Mouse (Mus musculus) forebrain, embryonic 12.5 days (tissue): ENCODE results near the gene Slmap. TPM values are rescaled to one million over a fixed set of nuclear protein-coding genes. Genes with fewer than 3 reads are reported as not detected.
"Not testable (repeated sequence)": the region's sequence is repeated elsewhere in the genome, so short reads cannot be mapped to it uniquely, and the experiment has no call there.

Experiments used
- ATAC-seq: fragments of 200-750 bp; cut with Nextera tagmentation; 2 replicates; pipeline ENCODE4 v1.8.0; 2017; ENCODE audit warnings: moderate TSS enrichment; ENCODE audit not compliant: low FRiP score
- H3K27ac ChIP-seq: fragments of 300-500 bp; sonication (generic); 2 replicates; pipeline ENCODE4 v1.5.1; 2016; ENCODE audit warnings: mild to moderate bottlenecking
- H3K27me3 ChIP-seq: fragments of 300-500 bp; sonication (generic); 2 replicates; pipeline ENCODE4 v1.6.1; 2016; ENCODE audit warnings: mild to moderate bottlenecking
- H3K36me3 ChIP-seq: fragments of 300-500 bp; sonication (generic); replicated peaks from 2 replicates; pipeline ENCODE4 v1.6.1; 2016; ENCODE audit warnings: mild to moderate bottlenecking
- H3K4me1 ChIP-seq: fragments of 300-500 bp; sonication (generic); 2 replicates; pipeline ENCODE4 v1.6.1; 2016
- H3K4me2 ChIP-seq: fragments of 300-500 bp; sonication (generic); 2 replicates; pipeline ENCODE4 v1.6.1; 2016; ENCODE audit warnings: mild to moderate bottlenecking, moderate library complexity
- H3K4me3 ChIP-seq: fragments of 300-500 bp; sonication (generic); replicated peaks from 2 replicates; pipeline ENCODE4 v1.5.1; 2016; ENCODE audit warnings: mild to moderate bottlenecking
- H3K9ac ChIP-seq: fragments of 300-500 bp; sonication (generic); 2 replicates; pipeline ENCODE4 v1.6.1; 2016; ENCODE audit warnings: mild to moderate bottlenecking
- H3K9me3 ChIP-seq: fragments of 300-500 bp; sonication (generic); 2 replicates; pipeline ENCODE4 v1.6.1; 2016
- WGBS: fragments of 180-500 bp; shearing (Covaris S2); methylation state at CpG from one replicate; pipeline ENCODE4 v1.1.7; 2016; 5-methylcytosine and 5-hydroxymethylcytosine counted together
- polyA plus RNA-seq: library from polyadenylated mRNA; unstranded; fragments of >200 nt; fragmentation: Nextera tagmentation; extraction: Ambion mirVana; gene quantifications from 2 replicates; pipeline ENCODE4 v1.2.1, GENCODE M21; 2016

Gene Slmap
- polyA plus RNA-seq, 1 experiment from 2014 or later, result 21.6 TPM

DNA sequence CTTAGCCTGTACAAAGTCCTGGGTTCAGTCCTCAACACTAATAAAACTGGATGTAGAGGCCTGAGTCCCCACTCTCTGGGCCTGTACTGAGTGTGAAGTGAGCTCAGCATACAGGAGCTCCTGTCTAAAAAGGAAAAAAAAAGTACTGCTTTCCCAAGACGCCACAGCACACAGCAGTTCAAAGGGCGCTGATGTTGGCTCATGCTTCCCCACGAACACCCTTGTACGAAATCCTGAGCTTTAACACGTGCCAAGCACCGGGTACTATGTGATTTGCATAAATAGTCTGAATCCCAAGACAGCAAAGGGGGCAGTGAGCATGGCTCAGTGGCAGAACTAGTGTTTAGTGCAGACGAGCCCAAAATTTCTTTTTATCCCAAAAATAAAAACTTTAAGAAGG lies 4.4 kb downstream of the Slmap start:
- Histone ChIP-seq H3K9me3 (no peaks in the 10 kb centered on the region), H3K4me3 (no peak overlapping the region), H3K4me2 (no peak overlapping the region), H3K4me1 (peaks cover 38% of the 10 kb centered on the region), H3K27ac (no peak overlapping the region), H3K36me3 (peaks cover 10% of the 10 kb centered on the region; the same call in 1 of the 2 replicates), H3K27me3 (no peaks in the 10 kb centered on the region), H3K9ac (no peak overlapping the region)
- 81% methylated on average over 7 of the region's 7 CpGs for WGBS
- no peak for ATAC-seq

DNA sequence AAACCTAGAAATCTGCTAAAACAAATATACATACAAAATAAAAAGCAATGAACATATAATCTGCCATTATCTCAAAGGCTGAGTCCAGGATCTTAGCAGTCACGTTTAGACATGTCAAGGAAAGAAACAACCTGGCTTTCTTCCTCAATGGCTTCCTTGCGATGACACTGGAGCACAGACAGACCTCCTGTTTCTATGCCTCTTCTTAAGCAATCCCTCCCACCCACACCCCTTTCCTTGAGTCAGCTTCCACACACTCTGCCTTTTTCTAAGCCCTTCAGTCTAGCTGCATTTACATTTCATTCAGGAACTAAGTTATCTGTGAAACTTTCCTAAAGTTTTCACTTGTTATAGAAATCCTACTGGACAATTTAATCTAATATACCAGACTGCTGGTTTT lies 6.4 kb downstream of the Slmap start:
- H3K36me3 ChIP-seq, result peaks cover 16% of the 10 kb centered on the region; the same call in 1 of the 2 replicates
- no peak for ATAC-seq
- no peaks in the 10 kb centered on the region for H3K27me3 ChIP-seq
- H3K4me3 ChIP-seq, result no peak overlapping the region
- no peaks in the 10 kb centered on the region for H3K9me3 ChIP-seq
- H3K27ac ChIP-seq, result no peak overlapping the region
- WGBS, result 91% methylated on average over 2 of the region's 2 CpGs
- peaks cover 35% of the 10 kb centered on the region for H3K4me1 ChIP-seq
- no peak overlapping the region for H3K9ac ChIP-seq
- H3K4me2 ChIP-seq, result no peak overlapping the region

DNA sequence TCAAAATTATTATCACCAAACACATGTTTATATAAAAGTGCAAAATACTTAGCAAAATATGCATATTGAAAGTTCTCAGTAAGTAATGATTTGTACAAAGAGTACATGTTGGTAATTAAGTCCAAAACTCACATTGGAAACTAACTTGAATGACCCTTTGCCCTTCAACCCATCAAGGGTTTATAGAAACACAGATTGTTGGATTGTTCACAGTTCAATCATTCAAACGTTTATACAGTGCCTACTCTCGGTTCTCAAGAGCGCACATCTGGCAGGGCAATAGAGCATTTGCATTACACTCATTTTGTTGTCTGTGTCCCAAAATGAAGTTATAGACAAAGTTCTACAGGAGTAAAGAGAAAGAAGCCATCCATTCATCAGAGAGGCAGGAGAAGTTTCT lies 8.8 kb downstream of the Slmap start:
- Histone ChIP-seq H3K9ac (no peak overlapping the region), H3K9me3 (no peaks in the 10 kb centered on the region), H3K27me3 (no peaks in the 10 kb centered on the region), H3K27ac (no peak overlapping the region), H3K4me1 (peaks cover 18% of the 10 kb centered on the region), H3K4me2 (no peak overlapping the region), H3K36me3 (0 out of 2 replicates have a peak, but pooled peaks cover 16% of the 10 kb centered on the region), H3K4me3 (no peak overlapping the region)
- 48% methylated on average over 3 of the region's 3 CpGs for WGBS
- ATAC-seq, result no peak

DNA sequence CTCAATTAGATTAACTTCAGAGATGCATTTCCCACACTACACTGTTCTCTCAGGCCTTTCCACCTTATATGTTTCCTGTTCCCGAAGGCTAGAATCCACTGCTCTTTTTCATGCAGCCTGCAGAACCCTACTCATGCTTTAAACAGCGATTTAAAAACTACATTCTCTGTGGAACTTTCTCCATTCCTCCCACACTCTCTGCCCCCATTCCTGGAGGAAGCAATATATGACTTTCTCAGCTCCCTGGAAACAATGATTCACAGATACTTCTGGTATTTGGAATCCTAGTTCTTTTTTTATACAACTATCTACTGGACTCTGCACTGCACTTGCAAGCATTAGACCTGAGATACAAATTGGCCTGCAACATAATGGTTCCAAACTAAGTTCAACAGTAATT lies 11.6 kb downstream of the Slmap start:
- Histone ChIP-seq H3K4me3 (no peak overlapping the region), H3K9me3 (no peaks in the 10 kb centered on the region), H3K27me3 (no peaks in the 10 kb centered on the region), H3K9ac (no peak overlapping the region), H3K27ac (no peak overlapping the region), H3K36me3 (0 out of 2 replicates have a peak, but pooled peaks cover 9% of the 10 kb centered on the region), H3K4me1 (peaks cover 4% of the 10 kb centered on the region), H3K4me2 (no peak overlapping the region)
- 84% methylated on average over 2 of the region's 2 CpGs for WGBS
- ATAC-seq, result no peak

DNA sequence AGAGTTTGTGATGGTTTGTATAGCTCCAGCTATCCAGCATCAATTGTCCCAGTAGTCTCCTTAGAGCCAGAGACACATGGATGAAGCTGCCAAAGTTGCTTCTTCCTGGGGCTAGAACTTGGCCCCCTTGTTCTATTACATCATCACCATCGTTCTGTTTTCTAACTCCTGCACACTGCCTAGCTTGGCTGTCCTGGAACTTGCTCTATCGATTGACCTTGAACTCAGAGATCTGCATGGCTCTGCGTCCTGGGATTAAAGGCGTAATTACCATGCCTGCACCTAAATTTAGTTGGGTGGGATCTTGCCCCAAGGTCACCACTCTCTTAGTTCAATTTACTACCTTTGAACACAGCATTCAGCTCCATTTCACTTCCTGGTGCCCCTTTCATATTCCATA lies 14.9 kb downstream of the Slmap start:
- H3K27me3 ChIP-seq, result no peaks in the 10 kb centered on the region
- H3K4me3 ChIP-seq, result no peak overlapping the region
- 98% methylated on average over 4 of the region's 4 CpGs for WGBS
- ATAC-seq, result no peak
- H3K4me2 ChIP-seq, result no peak overlapping the region
- H3K9ac ChIP-seq, result no peak overlapping the region
- H3K27ac ChIP-seq, result no peak overlapping the region
- H3K9me3 ChIP-seq, result no peaks in the 10 kb centered on the region
- 0 out of 2 replicates have a peak, but pooled peaks cover 4% of the 10 kb centered on the region for H3K36me3 ChIP-seq
- H3K4me1 ChIP-seq, result no peaks in the 10 kb centered on the region

DNA sequence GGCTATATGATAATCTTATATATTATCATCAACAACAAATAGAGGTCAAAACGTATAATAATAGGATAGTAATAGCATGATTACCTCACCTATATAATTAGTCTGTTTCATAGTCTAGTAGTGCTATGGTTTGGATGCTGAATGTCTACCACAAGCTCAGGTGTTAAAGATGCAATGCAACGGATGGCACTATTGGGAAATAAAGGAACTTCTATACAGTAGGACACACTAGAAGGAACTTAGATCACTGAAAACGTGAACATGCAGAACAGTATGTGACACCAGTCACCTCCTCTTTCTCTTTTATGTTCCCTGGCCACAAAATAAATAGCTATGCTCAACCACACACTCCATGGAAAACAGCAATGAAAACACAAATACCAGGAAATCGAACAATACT lies 16.9 kb downstream of the Slmap start:
- Histone ChIP-seq H3K4me1 (no peaks in the 10 kb centered on the region), H3K4me3 (no peak overlapping the region), H3K9ac (no peak overlapping the region), H3K27ac (no peak overlapping the region), H3K4me2 (no peak overlapping the region), H3K27me3 (no peaks in the 10 kb centered on the region), H3K9me3 (no peaks in the 10 kb centered on the region), H3K36me3 (no peaks in the 10 kb centered on the region)
- WGBS, result 85% methylated on average over 4 of the region's 4 CpGs
- no peak for ATAC-seq

DNA sequence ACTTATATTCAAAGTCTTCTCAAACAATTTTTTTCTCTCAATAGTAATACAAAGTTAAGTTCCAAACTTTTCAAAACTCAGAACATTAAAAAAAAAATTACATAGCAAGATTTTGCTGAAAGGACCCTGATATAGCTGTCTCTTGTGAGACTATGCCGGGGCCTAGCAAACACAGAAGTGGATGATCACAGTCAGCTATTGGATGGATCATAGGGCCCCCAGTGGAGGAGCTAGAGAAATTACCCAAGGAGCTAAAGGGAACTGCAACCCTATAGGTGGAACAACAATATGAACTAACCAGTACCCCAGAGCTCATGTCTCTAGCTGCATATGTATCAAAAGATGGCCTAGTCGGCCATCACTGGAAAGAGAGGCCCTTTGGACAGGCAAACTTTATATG lies 18.5 kb downstream of the Slmap start:
- H3K4me2 ChIP-seq, H3K9me3 ChIP-seq, H3K27me3 ChIP-seq, H3K4me1 ChIP-seq, H3K9ac ChIP-seq, ATAC-seq, H3K4me3 ChIP-seq, H3K36me3 ChIP-seq, H3K27ac ChIP-seq: not testable (repeated sequence)
- 79% methylated on average over 2 of the region's 2 CpGs for WGBS

DNA sequence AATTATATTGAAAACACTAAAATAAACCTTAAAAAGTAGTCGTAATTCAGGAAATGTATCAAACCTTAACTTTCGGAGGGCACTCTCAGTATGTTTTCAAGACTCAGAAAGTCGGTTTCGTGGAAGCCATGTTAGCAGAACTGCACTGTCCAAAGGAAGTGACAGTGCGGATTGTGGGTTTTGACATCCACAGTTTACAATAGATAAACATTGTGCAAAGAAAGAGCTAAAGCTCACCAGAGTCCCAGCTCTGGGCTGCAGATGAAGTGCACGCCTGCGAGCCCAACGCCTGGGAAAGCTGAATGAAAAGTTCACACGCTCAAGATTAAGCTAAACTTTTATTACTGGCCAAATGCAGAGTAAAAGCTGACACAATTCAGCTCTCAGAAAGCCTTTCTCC lies 18.9 kb downstream of the Slmap start:
- no peak for ATAC-seq
- WGBS, result 79% methylated on average over 9 of the region's 9 CpGs

DNA sequence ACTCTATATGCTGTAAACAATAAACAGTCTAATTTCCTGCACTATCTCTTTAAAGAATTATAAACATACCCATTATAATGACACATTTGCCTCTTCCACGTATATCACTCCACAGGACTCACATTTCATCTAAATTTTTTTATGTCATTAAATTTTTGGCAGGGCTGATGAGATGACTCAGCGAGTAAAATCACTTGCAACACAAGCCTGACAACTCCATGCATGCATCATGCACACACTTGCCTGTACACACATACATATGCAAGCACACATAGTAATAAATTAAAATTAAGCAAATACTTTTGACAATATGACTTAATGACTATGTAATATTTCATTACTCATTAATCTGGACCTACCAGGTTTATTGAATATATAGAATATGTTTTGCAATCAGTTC lies 24.2 kb downstream of the Slmap start:
- Histone ChIP-seq H3K9me3 (no peaks in the 10 kb centered on the region), H3K4me2 (no peak overlapping the region), H3K4me1 (no peaks in the 10 kb centered on the region), H3K27me3 (no peaks in the 10 kb centered on the region), H3K27ac (no peak overlapping the region), H3K9ac (no peak overlapping the region), H3K4me3 (no peak overlapping the region), H3K36me3 (no peaks in the 10 kb centered on the region)
- 93% methylated on average over 2 of the region's 2 CpGs for WGBS
- ATAC-seq, result no peak

More for the DNA sequence above, 18.9 kb downstream of the Slmap start:
- Histone ChIP-seq H3K4me1 (no peaks in the 10 kb centered on the region), H3K9me3 (no peaks in the 10 kb centered on the region), H3K27ac (no peak overlapping the region), H3K4me2 (no peak overlapping the region), H3K27me3 (no peaks in the 10 kb centered on the region), H3K36me3 (no peaks in the 10 kb centered on the region), H3K9ac (no peak overlapping the region), H3K4me3 (no peak overlapping the region)

DNA sequence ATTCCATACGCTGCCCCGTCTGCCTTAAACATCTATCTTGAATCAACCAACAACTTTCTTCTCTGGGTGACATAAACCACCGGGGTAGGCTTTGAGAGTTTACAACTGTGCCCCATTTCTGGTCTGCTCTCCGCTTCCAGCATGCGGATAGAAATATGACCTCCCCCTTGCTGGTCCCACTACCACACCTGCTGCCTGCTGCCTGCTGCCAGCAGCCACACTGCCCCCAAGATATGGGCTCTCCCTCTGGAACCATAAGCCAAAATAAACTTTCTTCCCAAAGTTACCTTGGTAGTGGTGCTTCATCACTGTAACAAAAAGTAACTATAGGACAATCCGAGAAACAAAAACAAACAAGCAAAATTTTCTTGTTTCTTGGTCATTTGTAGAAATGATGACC lies 26.6 kb downstream of the Slmap start:
- Histone ChIP-seq H3K9ac (no peak overlapping the region), H3K4me1 (no peaks in the 10 kb centered on the region), H3K4me2 (no peak overlapping the region), H3K36me3 (no peaks in the 10 kb centered on the region), H3K9me3 (no peaks in the 10 kb centered on the region), H3K27me3 (no peaks in the 10 kb centered on the region), H3K4me3 (no peak overlapping the region), H3K27ac (no peak overlapping the region)
- WGBS, result 88% methylated on average over 6 of the region's 6 CpGs
- ATAC-seq, result no peak

DNA sequence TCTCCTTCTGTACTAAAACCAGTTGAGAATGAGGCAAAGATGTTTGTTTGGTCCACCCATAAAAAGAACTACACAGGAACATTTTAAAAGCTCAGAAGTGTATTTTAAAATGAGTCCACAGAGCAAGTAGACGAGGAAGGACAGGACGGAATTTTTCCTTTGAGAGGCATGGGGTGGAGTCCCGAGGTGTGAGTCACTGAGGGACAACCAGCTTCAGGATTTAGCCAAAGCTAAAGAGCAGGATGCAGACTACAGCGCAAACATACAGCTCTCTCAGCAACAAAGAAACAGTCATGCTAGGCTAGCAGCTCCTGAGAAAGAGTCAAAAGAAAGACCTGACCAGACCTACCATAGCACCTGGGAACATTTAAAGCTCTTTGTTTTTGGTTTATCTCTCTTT lies 27.4 kb downstream of the Slmap start:
- Histone ChIP-seq H3K4me2 (no peak overlapping the region), H3K27me3 (no peaks in the 10 kb centered on the region), H3K4me3 (no peak overlapping the region), H3K4me1 (no peaks in the 10 kb centered on the region), H3K27ac (no peak overlapping the region), H3K9ac (no peak overlapping the region), H3K9me3 (no peaks in the 10 kb centered on the region), H3K36me3 (no peaks in the 10 kb centered on the region)
- no peak for ATAC-seq
- WGBS, result 90% methylated on average over 4 of the region's 4 CpGs

DNA sequence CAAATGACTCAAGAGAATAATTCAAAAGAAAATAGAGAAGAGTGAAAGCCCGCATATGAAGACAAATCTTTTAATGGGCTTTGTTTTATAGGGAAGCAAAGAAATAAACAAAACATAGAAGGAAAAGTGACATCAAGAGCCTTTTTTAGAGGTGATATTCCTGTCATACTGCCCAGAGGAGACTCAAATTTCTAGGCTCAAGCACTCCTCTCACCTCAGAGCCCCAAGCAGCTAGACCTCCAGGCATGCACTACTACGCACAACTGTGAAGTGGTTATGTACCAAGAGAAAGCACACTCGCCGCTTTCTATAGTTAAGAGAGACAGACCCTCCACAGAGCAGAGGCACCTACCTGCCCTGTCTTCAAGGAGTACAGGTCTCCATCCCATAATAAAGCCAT lies 30.2 kb downstream of the Slmap start:
- Histone ChIP-seq H3K27ac (no peak overlapping the region), H3K36me3 (no peaks in the 10 kb centered on the region), H3K9me3 (no peaks in the 10 kb centered on the region), H3K27me3 (no peaks in the 10 kb centered on the region), H3K4me1 (no peaks in the 10 kb centered on the region), H3K9ac (no peak overlapping the region), H3K4me2 (no peak overlapping the region), H3K4me3 (no peak overlapping the region)
- 97% methylated on average over 4 of the region's 4 CpGs for WGBS
- no peak for ATAC-seq

DNA sequence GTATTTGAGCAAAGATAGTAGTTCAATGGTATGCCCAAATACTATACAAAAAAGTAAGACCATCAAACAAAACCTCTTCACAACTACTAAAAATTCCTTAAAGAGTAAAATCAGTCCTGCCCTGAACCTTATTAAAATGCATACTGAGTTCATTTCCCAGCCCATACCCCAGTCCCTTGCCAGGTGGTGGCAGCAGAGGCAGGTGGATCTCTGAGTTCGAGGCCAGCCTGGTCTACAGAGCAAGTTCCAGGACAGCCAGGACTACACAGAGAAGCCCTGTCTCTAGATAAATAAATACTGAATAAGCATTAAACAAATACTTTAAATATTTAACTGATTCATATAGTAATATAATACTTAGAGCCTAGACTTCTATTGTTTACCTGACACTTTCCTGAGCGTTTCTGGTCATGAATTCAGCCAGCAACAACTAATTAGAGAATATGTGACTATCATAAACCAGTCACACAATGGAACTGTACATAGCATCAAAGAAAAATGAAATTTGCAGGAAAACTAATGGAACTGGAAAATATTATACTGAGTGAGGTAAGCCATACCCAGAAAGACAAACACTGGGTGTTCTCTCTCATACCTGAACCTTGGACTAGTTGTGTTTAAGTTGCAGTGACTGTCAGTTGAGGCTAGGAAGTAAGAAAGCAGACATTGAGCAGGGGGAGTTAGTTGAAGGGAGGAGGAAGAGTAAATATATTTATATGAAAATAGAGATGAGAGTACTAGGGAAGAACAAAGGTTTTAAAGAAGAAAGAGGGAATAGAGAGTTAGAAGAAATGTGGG lies 34.4 kb downstream of the Slmap start:
- Histone ChIP-seq H3K4me2 (no peak overlapping the region), H3K4me3 (no peak overlapping the region), H3K9me3 (no peaks in the 10 kb centered on the region), H3K9ac (no peak overlapping the region), H3K27ac (no peak overlapping the region), H3K4me1 (no peaks in the 10 kb centered on the region), H3K27me3 (no peaks in the 10 kb centered on the region), H3K36me3 (no peaks in the 10 kb centered on the region)
- 94% methylated on average over 2 of the region's 2 CpGs for WGBS
- no peak for ATAC-seq
